Mouse (Mus musculus) left cerebral cortex, adult 8-10 months (tissue): Measurements from ENCODE around the gene Ano6. TPM values are rescaled to one million over a fixed set of nuclear protein-coding genes. Genes with fewer than 3 reads are reported as not detected.
A peak's percentile ranks its signal among the peaks of the same experiment; 100 is the strongest.

Experiments used
- DNase-seq, 2 experiments: peaks; one replicate each; pipeline ENCODE4 v3.0.0; 2022; ENCODE audit warnings: low spot score in 2 of 2
- total RNA-seq, 4 experiments: library from RNA; stranded (reverse); gene quantifications; 2 replicates each; pipeline ENCODE4 v1.2.4; 2022

The Ano6 gene
- total RNA-seq, 4 experiments from 2014 or later = 21.3 to 27.1 (median 24.0) TPM

- no peak for DNase-seq
Observed at GRCm38 (mm10) chr15:95767825-95768224, 22.8 kb upstream of the Ano6 start.

GRCm38 (mm10) chr15:95768703-95769102 is 21.9 kb upstream of the Ano6 start:
- DNase-seq = no peak

GRCm38 (mm10) chr15:95769576-95769975 is 21.1 kb upstream of the Ano6 start:
- DNase-seq = no peak

- no peak for DNase-seq
Observed at GRCm38 (mm10) chr15:95770307-95770706, 20.3 kb upstream of the Ano6 start.

GRCm38 (mm10) chr15:95772374-95772773 is 18.3 kb upstream of the Ano6 start:
- no peak for DNase-seq

GRCm38 (mm10) chr15:95772861-95773836 is 17.5 kb upstream of the Ano6 start:
- DNase-seq = peak in 1 of 2 experiments; percentile 43

- no peak for DNase-seq
Observed at GRCm38 (mm10) chr15:95774197-95774596, 16.4 kb upstream of the Ano6 start.

- no peak for DNase-seq
Observed at GRCm38 (mm10) chr15:95774674-95775414, 15.8 kb upstream of the Ano6 start.

- no peak for DNase-seq
Observed at GRCm38 (mm10) chr15:95777743-95778142, 12.9 kb upstream of the Ano6 start.

GRCm38 (mm10) chr15:95778710-95779109 is 11.9 kb upstream of the Ano6 start:
- DNase-seq = no peak

GRCm38 (mm10) chr15:95786624-95787023 is 4.0 kb upstream of the Ano6 start:
- DNase-seq = no peak

GRCm38 (mm10) chr15:95787578-95787977 is 3.1 kb upstream of the Ano6 start:
- DNase-seq = no peak

- DNase-seq = peak; percentile 16 to 56
Observed at GRCm38 (mm10) chr15:95789562-95790528, 798 bp upstream of the Ano6 start.

- no peak for DNase-seq
Observed at GRCm38 (mm10) chr15:95791141-95791791, 623 bp downstream of the Ano6 start.

- DNase-seq = no peak
Observed at GRCm38 (mm10) chr15:95791855-95792254, 1.2 kb downstream of the Ano6 start.

GRCm38 (mm10) chr15:95792261-95793260 is 1.9 kb downstream of the Ano6 start:
- no peak for DNase-seq

GRCm38 (mm10) chr15:95793748-95794491 is 3.3 kb downstream of the Ano6 start:
- no peak for DNase-seq
